In genomic region chr14:57920568-57921310, GRCm38 (mm10) we compare ENCODE assay signal across 10 mouse cellular contexts. TPM values are rescaled to one million over a fixed set of nuclear protein-coding genes. Genes with fewer than 3 reads are reported as not detected.
A peak's percentile ranks its signal among the peaks of the same experiment; 100 is the strongest.
DNase-seq lines count a peak whose midpoint lies in the region; ATAC-seq and TF ChIP-seq lines count a peak whose summit lies in the region.
"Had no signal": no experiment of that assay in that cellular context is flagged by ENCODE, and none has a peak within 500 bp of the region (broad histone marks: within the 10 kb centered on the region; RNA-seq: fewer than 3 reads in every experiment).

No protein-coding gene starts in this region.

- ATAC-seq in forebrain, embryonic 12.5 days (ENCODE audit: low FRiP score): no peak
- ATAC-seq in forebrain, embryonic 14.5 days: no peak
- no peak for ATAC-seq in midbrain, postnatal 0 days (ENCODE audit: low FRiP score)
- ATAC-seq in embryonic facial prominence, embryonic 13.5 days (ENCODE audit: insufficient number of reproducible peaks, insufficient read depth, low FRiP score, low TSS enrichment, low read depth): no peak
- ATAC-seq in megakaryocyte, adult 5-6 weeks (ENCODE audit: poor library complexity, severe bottlenecking): no peak

- H3K9me3 ChIP-seq in forebrain, embryonic 12.5 days: no peaks in the 10 kb centered on the region
- no peaks in the 10 kb centered on the region for H3K9me3 ChIP-seq in forebrain, embryonic 14.5 days (replicated peaks; ENCODE audit: control insufficient read depth, low read length)
- peaks cover 5% of the 10 kb centered on the region; the same call in 1 of the 2 replicates for H3K9me3 ChIP-seq in midbrain, embryonic 10.5 days (replicated peaks)
- no peaks in the 10 kb centered on the region for H3K9me3 ChIP-seq in midbrain, postnatal 0 days (ENCODE audit: low read length)
- no peaks in the 10 kb centered on the region for H3K9me3 ChIP-seq in embryonic facial prominence, embryonic 13.5 days
- H3K9me3 ChIP-seq in limb, embryonic 10.5 days (replicated peaks): no peaks in the 10 kb centered on the region
- H3K9me3 ChIP-seq: limb, embryonic 13.5 days had no signal

- H3K4me3 ChIP-seq in forebrain, embryonic 12.5 days (replicated peaks): no peak overlapping the region
- H3K4me3 ChIP-seq in forebrain, embryonic 14.5 days (ENCODE audit: low read depth, low read length): no peak overlapping the region
- no peak overlapping the region for H3K4me3 ChIP-seq in midbrain, embryonic 10.5 days
- no peak overlapping the region for H3K4me3 ChIP-seq in midbrain, postnatal 0 days (ENCODE audit: low read depth, low read length)
- H3K4me3 ChIP-seq in embryonic facial prominence, embryonic 13.5 days: no peak overlapping the region
- H3K4me3 ChIP-seq in limb, embryonic 10.5 days: no peak overlapping the region
- H3K4me3 ChIP-seq: limb, embryonic 13.5 days had no signal

- TF ChIP-seq CTCF in midbrain, postnatal 0 days (IDR thresholded peaks at IDR 0.05): no peak

- H3K27me3 ChIP-seq in forebrain, embryonic 12.5 days: no peaks in the 10 kb centered on the region
- no peaks in the 10 kb centered on the region for H3K27me3 ChIP-seq in forebrain, embryonic 14.5 days (replicated peaks; ENCODE audit: control insufficient read depth, insufficient read depth, low read length)
- no peaks in the 10 kb centered on the region for H3K27me3 ChIP-seq in midbrain, embryonic 10.5 days (ENCODE audit: low read depth, poor library complexity, severe bottlenecking)
- H3K27me3 ChIP-seq in midbrain, postnatal 0 days (ENCODE audit: insufficient read depth, low read length): no peaks in the 10 kb centered on the region
- H3K27me3 ChIP-seq in embryonic facial prominence, embryonic 13.5 days: no peaks in the 10 kb centered on the region
- no peaks in the 10 kb centered on the region for H3K27me3 ChIP-seq in limb, embryonic 10.5 days (ENCODE audit: low read depth, poor library complexity, severe bottlenecking)
- H3K27me3 ChIP-seq: limb, embryonic 13.5 days had no signal

- WGBS in forebrain, embryonic 12.5 days: 89% methylated on average over 18 of the region's 18 CpGs
- 88% methylated on average over 18 of the region's 18 CpGs for WGBS in forebrain, embryonic 14.5 days
- 86% methylated on average over 18 of the region's 18 CpGs for WGBS in midbrain, embryonic 10.5 days
- WGBS in midbrain, postnatal 0 days: 87% methylated on average over 18 of the region's 18 CpGs
- 78% methylated on average over 18 of the region's 18 CpGs for WGBS in embryonic facial prominence, embryonic 13.5 days
- WGBS in limb, embryonic 10.5 days: 89% methylated on average over 18 of the region's 18 CpGs

- H3K4me1 ChIP-seq in forebrain, embryonic 12.5 days: peaks cover 13% of the 10 kb centered on the region
- H3K4me1 ChIP-seq in forebrain, embryonic 14.5 days (ENCODE audit: control insufficient read depth, insufficient read depth, low read length): no peaks in the 10 kb centered on the region; the same call in 1 of the 2 replicates
- H3K4me1 ChIP-seq in midbrain, embryonic 10.5 days: peaks cover 20% of the 10 kb centered on the region
- H3K4me1 ChIP-seq in midbrain, postnatal 0 days (ENCODE audit: insufficient read depth, low read length): no peaks in the 10 kb centered on the region
- H3K4me1 ChIP-seq in embryonic facial prominence, embryonic 13.5 days: peaks cover 14% of the 10 kb centered on the region
- peaks cover 5% of the 10 kb centered on the region; the same call in 1 of the 2 replicates for H3K4me1 ChIP-seq in limb, embryonic 10.5 days

- H3K36me3 ChIP-seq in forebrain, embryonic 12.5 days (replicated peaks): peaks cover 36% of the 10 kb centered on the region
- peaks cover 41% of the 10 kb centered on the region for H3K36me3 ChIP-seq in forebrain, embryonic 14.5 days (ENCODE audit: control insufficient read depth, insufficient read depth, low read length)
- peaks cover 47% of the 10 kb centered on the region for H3K36me3 ChIP-seq in midbrain, embryonic 10.5 days
- peaks cover 22% of the 10 kb centered on the region for H3K36me3 ChIP-seq in midbrain, postnatal 0 days (ENCODE audit: insufficient read depth, low read length)
- H3K36me3 ChIP-seq in embryonic facial prominence, embryonic 13.5 days: peaks cover 54% of the 10 kb centered on the region
- H3K36me3 ChIP-seq in limb, embryonic 10.5 days: peaks cover 38% of the 10 kb centered on the region

- peak overlapping the region; percentile 46; the same call in 1 of the 2 replicates for H3K27ac ChIP-seq in forebrain, embryonic 12.5 days
- no peak overlapping the region for H3K27ac ChIP-seq in forebrain, embryonic 14.5 days (ENCODE audit: low read depth, low read length)
- H3K27ac ChIP-seq in midbrain, embryonic 10.5 days (replicated peaks): peak overlapping the region; percentile 72; the same call in 1 of the 2 replicates
- H3K27ac ChIP-seq in midbrain, postnatal 0 days (ENCODE audit: low read depth, low read length): no peak overlapping the region
- peak overlapping the region; percentile 72 for H3K27ac ChIP-seq in embryonic facial prominence, embryonic 13.5 days
- 0 out of 2 replicates have a peak overlapping the region, but pooled peaks have one; percentile 34 for H3K27ac ChIP-seq in limb, embryonic 10.5 days

- no peak for DNase-seq in forebrain, embryonic 14.5 days (ENCODE audit: low spot score)
- DNase-seq in midbrain, embryonic 10.5 days (ENCODE audit: low spot score): no peak
- no peak for DNase-seq in midbrain, postnatal 0 days (ENCODE audit: low spot score)
- DNase-seq in limb, embryonic 10.5 days (ENCODE audit: low spot score): no peak
- no peak for DNase-seq in spleen, postnatal 4 days (ENCODE audit: low spot score in 2 of 2)
- DNase-seq: gastrocnemius, postnatal 36 days had no signal

- no peak overlapping the region for H3K4me2 ChIP-seq in forebrain, embryonic 12.5 days
- no peak overlapping the region for H3K4me2 ChIP-seq in forebrain, embryonic 14.5 days (ENCODE audit: low read length)
- no peak overlapping the region for H3K4me2 ChIP-seq in midbrain, postnatal 0 days (ENCODE audit: low read depth, low read length, poor library complexity, severe bottlenecking)
- H3K4me2 ChIP-seq in embryonic facial prominence, embryonic 13.5 days: no peak overlapping the region
- H3K4me2 ChIP-seq: limb, embryonic 13.5 days had no signal

- H3K9ac ChIP-seq in forebrain, embryonic 12.5 days: no peak overlapping the region
- no peak overlapping the region for H3K9ac ChIP-seq in forebrain, embryonic 14.5 days (ENCODE audit: low read length)
- no peak overlapping the region for H3K9ac ChIP-seq in midbrain, postnatal 0 days (replicated peaks; ENCODE audit: low read length, poor library complexity, severe bottlenecking)
- no peak overlapping the region for H3K9ac ChIP-seq in embryonic facial prominence, embryonic 13.5 days
- H3K9ac ChIP-seq: limb, embryonic 13.5 days had no signal

RNA-seq across cellular contexts. Expression of gene Zdhhc20, which starts 30.7 kb away (rescaled TPM):
- polyA plus RNA-seq in forebrain, embryonic 12.5 days (2016; fragmentation: Nextera tagmentation; extraction: Ambion mirVana): 58.9 and 61.2 TPM in 2 replicates
- polyA plus RNA-seq in forebrain, embryonic 14.5 days (2014; fragmentation: Nextera tagmentation; extraction: Ambion mirVana): 29.7 and 37.1 TPM in 2 replicates
- 52.9 and 53.7 TPM in 2 replicates for polyA plus RNA-seq in midbrain, embryonic 10.5 days (2016; fragmentation: Nextera tagmentation; extraction: Ambion mirVana)
- 21.5 and 37.3 TPM in 2 replicates for total RNA-seq in midbrain, postnatal 0 days (2014; rRNA removed)
- polyA plus RNA-seq in midbrain, postnatal 0 days (2015; fragmentation: Nextera tagmentation; extraction: Ambion mirVana): 25.6 and 33.2 TPM in 2 replicates
- 83.3 and 85.5 TPM in 2 replicates for polyA plus RNA-seq in embryonic facial prominence, embryonic 13.5 days (2015; fragmentation: Nextera tagmentation; extraction: Ambion mirVana)
- polyA plus RNA-seq in limb, embryonic 10.5 days (2016; fragmentation: Nextera tagmentation; extraction: Ambion mirVana): 53.6 and 62.7 TPM in 2 replicates
- total RNA-seq in megakaryocyte, adult 5-6 weeks (2015): 51.5 and 54.5 TPM in 2 replicates
- 60.1 and 91.5 TPM in 2 replicates for total RNA-seq in megakaryocyte, adult 5-6 weeks (2017)

Comparison
In these comparisons a context has a peak if more than half of its experiments do, and no peak if none do; other contexts are left out.
1. H3K27ac ChIP-seq: peak in forebrain, embryonic 12.5 days (single experiment), midbrain, embryonic 10.5 days (single experiment), embryonic facial prominence, embryonic 13.5 days (single experiment) and limb, embryonic 10.5 days (single experiment); none in forebrain, embryonic 14.5 days (single experiment) and midbrain, postnatal 0 days (single experiment).